Mouse (Mus musculus) kidney, adult 2 months (tissue): ENCODE results near the gene Wipi1.

ENCODE experiments used
- CTCF ChIP-seq: fragments of 200-500 bp; conservative IDR thresholded peaks from 2 replicates; pipeline ENCODE4 v1.5.1; 2011; ENCODE audit warnings: low read depth, mild to moderate bottlenecking, control low read depth, low read length, moderate library complexity, mixed read lengths; ENCODE audit not compliant: insufficient read depth, insufficient read length
- POLR2A ChIP-seq: fragments of 200-500 bp; IDR thresholded peaks from one replicate; pipeline ENCODE4 v1.6.1; 2011; ENCODE audit warnings: low read depth, low read length, control low read depth

- TF ChIP-seq POLR2A, result no peak
- no peak for TF ChIP-seq CTCF
Measured at GRCm38 (mm10) chr11:109641498-109642222, 29.9 kb upstream of the Wipi1 start.
